Mouse (Mus musculus): ENCODE results near the gene Asb4.

DNA sequence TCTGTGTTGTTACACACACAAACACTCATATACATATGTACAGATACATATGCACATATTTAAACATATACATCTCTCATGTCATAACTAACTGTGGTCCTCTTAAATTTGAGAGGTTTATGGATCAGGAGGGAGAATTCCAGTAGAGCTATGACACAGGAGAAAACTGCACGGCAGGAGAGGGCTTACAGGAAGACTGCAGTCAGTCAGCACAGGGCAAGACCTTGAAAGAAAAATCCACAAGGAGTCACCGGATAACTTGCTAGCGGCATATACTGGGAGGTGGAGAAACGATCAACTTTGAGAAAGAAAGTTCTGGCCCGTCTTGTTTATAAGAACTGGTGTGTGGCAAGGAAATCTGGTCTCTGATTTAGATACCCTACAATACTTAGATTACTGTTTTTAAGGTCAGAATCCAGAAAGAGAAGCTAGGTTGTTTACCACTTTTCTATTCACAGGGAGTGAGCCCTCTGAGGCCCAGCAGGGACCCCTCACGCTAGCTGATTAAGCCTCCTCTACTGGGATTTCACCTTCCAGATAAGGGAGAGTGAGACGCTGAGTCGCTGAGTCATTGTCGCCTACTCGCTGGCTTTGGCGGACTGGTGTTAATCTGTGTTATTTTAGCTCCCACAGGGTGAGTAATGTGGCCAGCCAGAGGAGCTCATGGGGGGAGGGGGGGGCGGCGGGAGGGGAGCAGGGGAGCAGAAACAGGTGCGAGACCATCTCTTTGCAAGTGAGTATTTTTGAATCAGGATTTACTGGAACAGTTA is 59.3 kb downstream of the Asb4 start:
- TF ChIP-seq CTCF (IDR thresholded peaks at IDR 0.05; ENCODE audit: control insufficient read depth, insufficient read depth, low read length) (no peak), POLR2A (IDR thresholded peaks at IDR 0.05; ENCODE audit: borderline replicate concordance, control insufficient read depth, low read depth, low read length) (no peak)
